Mouse (Mus musculus) cortical plate, adult 2 months (tissue): ENCODE results near the gene Sox15.

Experiments
- CTCF ChIP-seq: fragments of 200-500 bp; IDR thresholded peaks from 2 replicates; pipeline ENCODE4 v1.5.1; 2011; ENCODE audit warnings: mild to moderate bottlenecking, control low read depth, low read length; ENCODE audit not compliant: insufficient read depth; ENCODE audit errors: extremely low read depth
- POLR2A ChIP-seq: fragments of 200-500 bp; IDR thresholded peaks from 2 replicates; pipeline ENCODE4 v1.6.1; 2011; ENCODE audit warnings: mild to moderate bottlenecking, low read length, control low read depth; ENCODE audit not compliant: insufficient read depth; ENCODE audit errors: extremely low read depth

GRCm38 (mm10) chr11:69656065-69656455 lies 946 bp downstream of the Sox15 start:
- no peak for TF ChIP-seq POLR2A
- no peak for TF ChIP-seq CTCF
